Mouse (Mus musculus): Measurements from ENCODE around the gene Gm9857. TPM values are rescaled to one million over a fixed set of nuclear protein-coding genes. Genes with fewer than 3 reads are reported as not detected.
A peak's percentile ranks its signal among the peaks of the same experiment; 100 is the strongest.

Gene Gm9857
- polyA plus RNA-seq, 1 experiment from 2014 or later, result not detected

DNA sequence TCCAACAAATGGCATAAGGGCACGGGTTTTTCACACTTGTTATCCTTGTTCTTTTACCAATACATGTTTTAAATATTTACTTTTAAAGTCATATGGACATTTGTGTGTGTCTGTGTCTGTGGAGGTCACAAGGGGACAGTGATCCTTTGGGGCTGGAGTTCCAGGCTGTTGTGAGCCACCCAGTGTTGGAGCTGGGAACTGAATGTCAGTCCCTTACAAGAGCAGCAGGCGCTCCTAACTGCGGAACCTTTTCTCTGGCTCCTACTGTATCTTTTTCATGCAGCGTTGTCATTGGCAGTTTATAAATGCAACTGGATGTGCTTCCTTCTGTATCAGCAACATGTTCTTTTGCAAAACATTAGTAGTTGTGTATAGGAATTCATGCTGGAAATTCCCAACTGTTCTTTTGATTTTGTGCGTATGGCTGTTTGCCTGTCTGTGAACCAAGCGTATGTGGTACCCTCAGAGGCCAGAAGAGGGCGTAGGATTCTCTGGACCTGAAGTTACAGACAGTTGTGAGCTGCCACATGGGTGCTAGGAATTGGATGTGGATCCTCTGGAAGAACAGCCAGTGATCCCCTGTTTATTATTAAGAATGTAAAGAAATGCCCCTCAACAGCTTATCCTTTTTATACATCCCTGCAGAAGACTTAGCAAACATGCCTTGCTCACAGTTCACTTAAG is 24.3 kb upstream of the Gm9857 start:
- Histone ChIP-seq H3K4me2 (replicated peaks) (no peak overlapping the region), H3K4me3 (replicated peaks; ENCODE audit: low read length) (no peak overlapping the region), H3K36me3 (replicated peaks; ENCODE audit: control insufficient read depth, insufficient read depth) (no peaks in the 10 kb centered on the region), H3K9me3 (ENCODE audit: control insufficient read depth, low read length) (no peaks in the 10 kb centered on the region), H3K4me1 (replicated peaks; ENCODE audit: control insufficient read depth, insufficient read depth, low read length) (peaks cover 17% of the 10 kb centered on the region), H3K9ac (no peak overlapping the region), H3K27me3 (ENCODE audit: control insufficient read depth, insufficient read depth, low read length) (no peaks in the 10 kb centered on the region), H3K27ac (no peak overlapping the region)
- 76% methylated on average over 7 of the region's 7 CpGs for WGBS
- ATAC-seq (ENCODE audit: low FRiP score) (no peak), DNase-seq (ENCODE audit: low spot score) (no peak)

DNA sequence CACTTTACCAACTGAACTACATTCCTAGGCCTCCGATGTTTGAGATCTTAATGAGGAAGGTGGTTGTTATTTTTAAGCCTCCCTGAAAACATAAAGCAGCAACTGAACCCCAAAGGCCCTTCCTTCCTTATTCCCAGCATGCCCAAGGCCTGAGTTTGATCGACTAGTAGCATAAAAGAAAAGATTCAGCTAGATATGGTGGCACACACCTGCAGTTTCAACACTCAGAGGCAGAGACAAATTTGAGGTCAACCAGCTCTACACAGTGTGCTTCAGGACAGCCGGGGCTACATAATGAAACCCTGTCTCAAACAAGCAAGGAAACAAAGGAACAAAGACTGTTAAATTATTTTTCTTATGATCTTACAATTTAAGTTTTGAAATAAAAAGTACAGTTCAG is 23.5 kb upstream of the Gm9857 start:
- no peak overlapping the region for H3K4me3 ChIP-seq (replicated peaks; ENCODE audit: low read length)
- H3K9me3 ChIP-seq (ENCODE audit: control insufficient read depth, low read length), result no peaks in the 10 kb centered on the region
- WGBS, result 86% methylated on average over 3 of the region's 3 CpGs
- no peak for ATAC-seq (ENCODE audit: low FRiP score)
- H3K36me3 ChIP-seq (replicated peaks; ENCODE audit: control insufficient read depth, insufficient read depth), result no peaks in the 10 kb centered on the region
- H3K4me1 ChIP-seq (replicated peaks; ENCODE audit: control insufficient read depth, insufficient read depth, low read length), result peaks cover 17% of the 10 kb centered on the region
- no peak overlapping the region for H3K9ac ChIP-seq
- no peak for DNase-seq (ENCODE audit: low spot score)
- H3K27ac ChIP-seq, result no peak overlapping the region
- H3K4me2 ChIP-seq (replicated peaks), result no peak overlapping the region
- no peaks in the 10 kb centered on the region for H3K27me3 ChIP-seq (ENCODE audit: control insufficient read depth, insufficient read depth, low read length)

DNA sequence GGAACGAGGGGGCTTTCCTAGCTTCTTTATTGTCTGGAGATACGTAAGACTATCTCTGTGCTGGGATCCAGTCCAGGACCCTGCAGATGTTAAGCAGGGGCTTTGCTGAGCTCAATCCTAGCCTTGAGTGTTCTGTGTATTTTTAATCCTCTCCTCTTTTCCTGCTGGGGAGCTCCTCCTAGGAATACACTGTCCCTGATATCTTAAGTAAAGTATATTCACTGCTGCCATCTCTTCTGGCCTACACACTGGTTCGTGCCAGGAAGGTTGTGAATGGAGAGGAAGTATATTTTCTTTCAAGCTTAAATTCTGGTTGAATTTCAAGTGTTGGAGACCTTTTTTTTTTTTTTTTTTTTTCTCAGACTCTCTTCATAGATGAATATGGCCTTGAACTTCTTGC is 23.0 kb upstream of the Gm9857 start:
- H3K9me3 ChIP-seq (ENCODE audit: control insufficient read depth, low read length), result no peaks in the 10 kb centered on the region
- H3K27me3 ChIP-seq (ENCODE audit: control insufficient read depth, insufficient read depth, low read length), result no peaks in the 10 kb centered on the region
- H3K4me3 ChIP-seq (replicated peaks; ENCODE audit: low read length), result no peak overlapping the region
- WGBS, result 87% methylated on average over 3 of the region's 3 CpGs
- H3K9ac ChIP-seq, result no peak overlapping the region
- H3K27ac ChIP-seq, result no peak overlapping the region
- peaks cover 17% of the 10 kb centered on the region for H3K4me1 ChIP-seq (replicated peaks; ENCODE audit: control insufficient read depth, insufficient read depth, low read length)
- DNase-seq (ENCODE audit: low spot score) (no peak), ATAC-seq (ENCODE audit: low FRiP score) (no peak)
- H3K4me2 ChIP-seq (replicated peaks), result no peak overlapping the region
- no peaks in the 10 kb centered on the region for H3K36me3 ChIP-seq (replicated peaks; ENCODE audit: control insufficient read depth, insufficient read depth)

DNA sequence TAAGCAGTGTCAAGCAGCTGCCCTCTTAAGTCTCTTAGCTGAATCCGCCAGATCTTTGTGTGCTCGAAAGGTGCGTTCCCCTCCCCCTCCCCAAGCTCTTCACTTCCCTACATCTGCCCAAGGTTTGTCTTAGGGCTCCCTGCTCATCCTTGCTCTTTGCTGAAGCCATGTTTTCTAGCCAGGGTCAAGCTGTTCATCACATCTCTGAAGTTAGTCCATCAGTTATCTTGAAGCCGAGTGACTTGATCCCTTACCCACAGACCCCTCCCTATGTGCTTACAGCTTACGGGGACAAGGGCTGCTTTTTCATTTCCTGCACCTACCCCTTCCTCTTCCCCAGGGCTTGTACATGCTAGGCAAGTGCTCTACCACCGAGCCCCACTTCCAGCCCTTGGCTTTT is 21.4 kb upstream of the Gm9857 start:
- peak overlapping the region; percentile 18 for H3K4me3 ChIP-seq (replicated peaks; ENCODE audit: low read length)
- H3K27ac ChIP-seq, result peak overlapping the region; percentile 85
- H3K27me3 ChIP-seq (ENCODE audit: control insufficient read depth, insufficient read depth, low read length), result no peaks in the 10 kb centered on the region
- WGBS, result 16% methylated on average over 6 of the region's 6 CpGs
- peaks cover 17% of the 10 kb centered on the region for H3K4me1 ChIP-seq (replicated peaks; ENCODE audit: control insufficient read depth, insufficient read depth, low read length)
- peak overlapping the region; percentile 55 for H3K4me2 ChIP-seq (replicated peaks)
- ATAC-seq (ENCODE audit: low FRiP score) (peak; percentile 63), DNase-seq (ENCODE audit: low spot score) (no peak)
- H3K9me3 ChIP-seq (ENCODE audit: control insufficient read depth, low read length), result no peaks in the 10 kb centered on the region
- H3K9ac ChIP-seq, result peak overlapping the region; percentile 60
- H3K36me3 ChIP-seq (replicated peaks; ENCODE audit: control insufficient read depth, insufficient read depth), result no peaks in the 10 kb centered on the region

DNA sequence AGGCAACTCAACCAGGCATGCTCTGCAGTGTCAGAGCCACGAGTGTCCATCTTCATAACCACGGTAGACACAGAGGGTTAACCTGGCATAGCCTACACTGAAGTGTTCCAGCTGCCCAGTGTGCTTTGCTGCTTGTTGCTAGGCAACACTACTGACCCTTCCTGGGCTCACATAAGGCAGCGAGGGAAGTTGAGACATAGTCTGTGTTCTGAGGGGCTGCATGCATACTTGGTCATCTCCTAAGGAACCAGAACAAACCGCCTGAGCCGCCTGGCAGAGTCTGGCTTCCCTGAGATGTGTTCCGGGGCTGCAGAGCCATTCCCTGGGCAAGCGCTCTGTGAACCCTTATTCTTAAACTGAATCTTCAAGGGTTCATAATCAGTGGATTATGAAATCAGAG is 21.0 kb upstream of the Gm9857 start:
- Histone ChIP-seq H3K4me1 (replicated peaks; ENCODE audit: control insufficient read depth, insufficient read depth, low read length) (peaks cover 17% of the 10 kb centered on the region), H3K9me3 (ENCODE audit: control insufficient read depth, low read length) (no peaks in the 10 kb centered on the region), H3K27ac (peak overlapping the region; percentile 85), H3K4me3 (replicated peaks; ENCODE audit: low read length) (peak overlapping the region; percentile 18), H3K4me2 (replicated peaks) (peak overlapping the region; percentile 55), H3K36me3 (replicated peaks; ENCODE audit: control insufficient read depth, insufficient read depth) (no peaks in the 10 kb centered on the region), H3K9ac (peak overlapping the region; percentile 60), H3K27me3 (ENCODE audit: control insufficient read depth, insufficient read depth, low read length) (no peaks in the 10 kb centered on the region)
- DNase-seq (ENCODE audit: low spot score) (peak; percentile 68), ATAC-seq (ENCODE audit: low FRiP score) (peak; percentile 93)
- 9% methylated on average over 7 of the region's 7 CpGs for WGBS

DNA sequence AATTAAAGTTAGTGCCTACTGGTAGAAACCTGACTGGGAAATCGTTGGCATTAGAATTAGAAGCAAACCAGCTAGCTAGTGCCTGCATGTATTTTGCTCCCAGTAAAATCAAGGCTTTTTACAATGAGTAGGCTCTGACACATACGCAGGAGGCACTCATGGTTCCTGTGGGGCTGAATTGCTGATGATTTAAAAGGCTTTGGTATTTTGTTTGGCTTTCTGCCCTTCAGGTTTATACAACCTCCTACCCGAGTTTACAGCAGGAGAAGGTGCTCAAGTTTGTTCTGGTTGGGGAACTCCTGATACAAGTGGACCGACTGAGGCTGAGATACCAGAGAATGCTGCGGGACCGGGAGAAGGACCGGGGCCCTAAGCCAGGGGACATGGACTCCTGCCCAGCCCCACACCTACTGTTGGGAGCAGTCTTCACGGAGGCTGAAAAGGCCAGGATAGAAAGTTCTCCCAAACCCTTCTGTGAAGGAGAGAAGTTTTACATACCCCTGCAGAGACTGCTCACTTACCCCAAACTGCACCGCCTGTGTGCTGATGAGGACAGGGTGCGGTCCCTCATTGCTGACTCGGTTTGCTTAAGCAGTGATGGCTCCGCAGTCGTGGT is 19.5 kb upstream of the Gm9857 start:
- DNase-seq (ENCODE audit: low spot score) (no peak), ATAC-seq (ENCODE audit: low FRiP score) (no peak)
- no peaks in the 10 kb centered on the region for H3K36me3 ChIP-seq (replicated peaks; ENCODE audit: control insufficient read depth, insufficient read depth)
- H3K27ac ChIP-seq, result no peak overlapping the region
- H3K4me1 ChIP-seq (replicated peaks; ENCODE audit: control insufficient read depth, insufficient read depth, low read length), result peaks cover 17% of the 10 kb centered on the region
- H3K9ac ChIP-seq, result no peak overlapping the region
- no peaks in the 10 kb centered on the region for H3K27me3 ChIP-seq (ENCODE audit: control insufficient read depth, insufficient read depth, low read length)
- H3K4me3 ChIP-seq (replicated peaks; ENCODE audit: low read length), result no peak overlapping the region
- H3K4me2 ChIP-seq (replicated peaks), result no peak overlapping the region
- no peaks in the 10 kb centered on the region for H3K9me3 ChIP-seq (ENCODE audit: control insufficient read depth, low read length)
- WGBS, result 75% methylated on average over 13 of the region's 13 CpGs

DNA sequence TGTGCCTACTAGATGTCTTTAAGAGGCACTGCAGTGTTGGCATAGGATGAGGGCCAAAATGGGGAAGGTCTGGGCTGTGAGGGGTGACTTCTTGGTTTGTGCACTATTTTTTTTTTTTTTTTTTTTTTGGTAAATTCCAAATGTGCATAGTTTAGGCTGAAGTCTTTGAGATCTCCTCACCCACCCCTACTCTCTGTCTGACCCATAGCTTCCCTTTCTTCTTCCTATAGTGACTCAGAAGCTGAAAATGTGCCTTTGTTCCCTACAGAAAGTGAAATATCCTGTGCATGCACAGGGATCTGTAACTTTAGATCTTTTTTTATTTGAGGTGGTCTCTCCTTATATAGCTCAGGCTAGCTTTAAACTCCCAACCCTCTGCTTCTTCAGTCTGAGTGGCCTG is 17.7 kb upstream of the Gm9857 start:
- ATAC-seq (ENCODE audit: low FRiP score), result no peak
- no peaks in the 10 kb centered on the region for H3K36me3 ChIP-seq (replicated peaks; ENCODE audit: control insufficient read depth, insufficient read depth)
- no peak overlapping the region for H3K4me2 ChIP-seq (replicated peaks)
- DNase-seq (ENCODE audit: low spot score), result no peak
- no peak overlapping the region for H3K4me3 ChIP-seq (replicated peaks; ENCODE audit: low read length)
- no peak overlapping the region for H3K27ac ChIP-seq
- H3K4me1 ChIP-seq (replicated peaks; ENCODE audit: control insufficient read depth, insufficient read depth, low read length), result peaks cover 17% of the 10 kb centered on the region
- H3K9me3 ChIP-seq (ENCODE audit: control insufficient read depth, low read length), result no peaks in the 10 kb centered on the region
- no peak overlapping the region for H3K9ac ChIP-seq
- H3K27me3 ChIP-seq (ENCODE audit: control insufficient read depth, insufficient read depth, low read length), result no peaks in the 10 kb centered on the region

DNA sequence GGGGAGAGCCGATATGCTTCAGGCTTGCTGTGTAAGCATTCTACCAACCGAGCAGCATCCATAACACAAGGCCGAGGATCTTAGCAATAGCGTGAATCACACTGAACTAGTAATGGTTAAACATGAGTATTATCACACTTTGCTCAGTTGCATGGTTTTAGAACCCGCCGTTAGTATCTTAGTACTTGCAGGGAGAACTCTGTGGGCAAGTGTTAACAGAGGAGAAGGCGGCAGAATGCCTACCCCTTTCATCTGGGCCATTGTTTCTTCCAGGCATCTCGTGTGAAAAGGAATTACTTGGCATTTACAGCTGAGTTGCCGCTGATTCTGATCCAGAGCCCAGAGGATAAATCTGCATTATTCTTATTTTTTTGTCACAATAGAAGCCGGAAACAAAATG is 751 bp upstream of the Gm9857 start:
- Histone ChIP-seq H3K9ac (no peak overlapping the region), H3K27ac (no peak overlapping the region), H3K9me3 (ENCODE audit: control insufficient read depth, low read length) (no peaks in the 10 kb centered on the region), H3K4me3 (replicated peaks; ENCODE audit: low read length) (no peak overlapping the region), H3K36me3 (replicated peaks; ENCODE audit: control insufficient read depth, insufficient read depth) (no peaks in the 10 kb centered on the region), H3K27me3 (ENCODE audit: control insufficient read depth, insufficient read depth, low read length) (no peaks in the 10 kb centered on the region), H3K4me2 (replicated peaks) (no peak overlapping the region), H3K4me1 (replicated peaks; ENCODE audit: control insufficient read depth, insufficient read depth, low read length) (no peaks in the 10 kb centered on the region)
- ATAC-seq (ENCODE audit: low FRiP score) (no peak), DNase-seq (ENCODE audit: low spot score) (no peak)
- 78% methylated on average over 10 of the region's 10 CpGs for WGBS

DNA sequence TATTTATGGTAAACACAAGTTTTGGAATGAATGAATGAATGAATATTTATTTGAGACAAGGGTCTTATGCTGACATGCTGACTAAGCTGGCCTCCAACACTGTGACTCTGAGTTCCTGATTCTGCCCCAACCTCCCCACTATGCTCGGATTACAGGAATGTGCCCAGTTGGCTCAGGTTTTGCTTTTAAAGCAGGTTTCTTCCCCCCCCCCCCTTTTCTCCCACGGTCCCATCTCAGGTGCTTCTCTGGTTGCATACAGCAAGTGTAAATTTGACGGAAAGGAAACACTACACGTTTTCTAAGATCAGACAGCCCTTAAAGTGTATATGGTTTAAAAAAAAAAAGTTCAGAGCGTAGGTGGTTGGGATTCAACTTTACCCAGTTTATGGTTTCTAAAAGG is 672 bp downstream of the Gm9857 start, which contains the start of gene Henmt1:
Henmt1 (plus strand) TSS at position 301 of the 400 bp plus-strand sequence.
- no peak for ATAC-seq (ENCODE audit: low FRiP score)
- WGBS, result 89% methylated on average over 5 of the region's 5 CpGs

More for the DNA sequence above, 672 bp downstream of the Gm9857 start, which contains the start of gene Henmt1:
- Histone ChIP-seq H3K27me3 (ENCODE audit: control insufficient read depth, insufficient read depth, low read length) (no peaks in the 10 kb centered on the region), H3K36me3 (replicated peaks; ENCODE audit: control insufficient read depth, insufficient read depth) (no peaks in the 10 kb centered on the region), H3K27ac (no peak within 1 kb of the TSS), H3K4me1 (replicated peaks; ENCODE audit: control insufficient read depth, insufficient read depth, low read length) (no peaks in the 10 kb centered on the region), H3K4me3 (replicated peaks; ENCODE audit: low read length) (peak within 1 kb of the TSS; percentile 24), H3K9me3 (ENCODE audit: control insufficient read depth, low read length) (no peaks in the 10 kb centered on the region), H3K9ac (peak within 1 kb of the TSS; percentile 24; the same call in 1 of the 2 replicates), H3K4me2 (replicated peaks) (peak within 1 kb of the TSS; percentile 47)
- no peak for DNase-seq (ENCODE audit: low spot score)
